Mouse (Mus musculus) stomach, embryonic 15.5 days (tissue): ENCODE measurements around the gene 6330409D20Rik. TPM values are rescaled to one million over a fixed set of nuclear protein-coding genes. Genes with fewer than 3 reads are reported as not detected.

Experiments
- ATAC-seq: fragments of 200-750 bp; cut with Nextera tagmentation; 2 replicates; pipeline ENCODE4 v1.8.0; 2017; ENCODE audit warnings: low read depth, moderate number of reproducible peaks, moderate TSS enrichment; ENCODE audit not compliant: insufficient read depth, low FRiP score
- H3K27ac ChIP-seq: fragments of 300-500 bp; sonication (generic); 2 replicates; pipeline ENCODE4 v1.5.1; 2015; ENCODE audit warnings: mild to moderate bottlenecking, inconsistent platforms
- H3K27me3 ChIP-seq: fragments of 300-500 bp; sonication (generic); replicated peaks from 2 replicates; pipeline ENCODE4 v1.6.1; 2015; ENCODE audit warnings: inconsistent platforms
- H3K36me3 ChIP-seq: fragments of 300-500 bp; sonication (generic); 2 replicates; pipeline ENCODE4 v1.6.1; 2015; ENCODE audit warnings: inconsistent platforms
- H3K4me1 ChIP-seq: fragments of 300-500 bp; sonication (generic); 2 replicates; pipeline ENCODE4 v1.6.1; 2015; ENCODE audit warnings: inconsistent platforms
- H3K4me2 ChIP-seq: fragments of 300-500 bp; sonication (generic); 2 replicates; pipeline ENCODE4 v1.6.1; 2015; ENCODE audit warnings: mild to moderate bottlenecking, inconsistent platforms
- H3K4me3 ChIP-seq: fragments of 300-500 bp; sonication (generic); replicated peaks from 2 replicates; pipeline ENCODE4 v1.5.1; 2015; ENCODE audit warnings: inconsistent platforms
- H3K9ac ChIP-seq: fragments of 300-500 bp; sonication (generic); 2 replicates; pipeline ENCODE4 v1.6.1; 2015; ENCODE audit warnings: inconsistent platforms
- H3K9me3 ChIP-seq: fragments of 300-500 bp; sonication (generic); 2 replicates; pipeline ENCODE4 v1.6.1; 2016; ENCODE audit warnings: inconsistent platforms
- WGBS: fragments of 180-500 bp; shearing (Covaris S2); methylation state at CpG from one replicate; pipeline ENCODE4 v1.1.7; 2015; 5-methylcytosine and 5-hydroxymethylcytosine counted together
- polyA plus RNA-seq: library from polyadenylated mRNA; unstranded; fragments of >200 nt; fragmentation: Nextera tagmentation; extraction: Ambion mirVana; gene quantifications from 2 replicates; pipeline ENCODE4 v1.2.1, GENCODE M21; 2015

6330409D20Rik gene
- polyA plus RNA-seq, 1 experiment from 2014 or later, result 0.45 TPM

DNA sequence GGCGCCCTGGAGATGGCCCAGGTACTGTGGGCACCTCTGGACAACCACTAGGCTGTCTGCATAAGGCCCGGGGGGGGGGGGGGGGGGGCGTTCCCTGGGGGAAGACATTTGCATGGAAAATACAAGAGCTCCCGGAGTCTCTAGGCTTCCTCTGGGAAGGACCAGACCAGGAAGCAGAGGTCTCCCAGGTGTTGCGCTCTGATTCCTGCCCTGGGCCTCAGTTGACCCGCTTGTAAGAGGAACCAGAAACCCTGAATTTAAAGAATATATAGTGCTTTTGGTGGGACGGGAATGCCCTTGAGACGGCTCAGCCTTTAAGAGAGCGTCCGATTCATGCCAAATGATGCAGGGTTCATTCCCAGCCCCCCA is 10.8 kb upstream of the 6330409D20Rik start:
- peaks cover 5% of the 10 kb centered on the region; the same call in 1 of the 2 replicates for H3K4me1 ChIP-seq
- peak overlapping the region; percentile 51; the same call in 1 of the 2 replicates for H3K27ac ChIP-seq
- 0 out of 2 replicates have a peak, but pooled peaks cover 19% of the 10 kb centered on the region for H3K36me3 ChIP-seq
- ATAC-seq, result no peak
- H3K9ac ChIP-seq, result 0 out of 2 replicates have a peak overlapping the region, but pooled peaks have one; percentile 12
- peak overlapping the region; percentile 38 for H3K4me3 ChIP-seq
- 40% methylated on average over 9 of the region's 10 CpGs for WGBS
- peak overlapping the region; percentile 52 for H3K4me2 ChIP-seq
- no peaks in the 10 kb centered on the region for H3K27me3 ChIP-seq
- H3K9me3 ChIP-seq, result no peaks in the 10 kb centered on the region

DNA sequence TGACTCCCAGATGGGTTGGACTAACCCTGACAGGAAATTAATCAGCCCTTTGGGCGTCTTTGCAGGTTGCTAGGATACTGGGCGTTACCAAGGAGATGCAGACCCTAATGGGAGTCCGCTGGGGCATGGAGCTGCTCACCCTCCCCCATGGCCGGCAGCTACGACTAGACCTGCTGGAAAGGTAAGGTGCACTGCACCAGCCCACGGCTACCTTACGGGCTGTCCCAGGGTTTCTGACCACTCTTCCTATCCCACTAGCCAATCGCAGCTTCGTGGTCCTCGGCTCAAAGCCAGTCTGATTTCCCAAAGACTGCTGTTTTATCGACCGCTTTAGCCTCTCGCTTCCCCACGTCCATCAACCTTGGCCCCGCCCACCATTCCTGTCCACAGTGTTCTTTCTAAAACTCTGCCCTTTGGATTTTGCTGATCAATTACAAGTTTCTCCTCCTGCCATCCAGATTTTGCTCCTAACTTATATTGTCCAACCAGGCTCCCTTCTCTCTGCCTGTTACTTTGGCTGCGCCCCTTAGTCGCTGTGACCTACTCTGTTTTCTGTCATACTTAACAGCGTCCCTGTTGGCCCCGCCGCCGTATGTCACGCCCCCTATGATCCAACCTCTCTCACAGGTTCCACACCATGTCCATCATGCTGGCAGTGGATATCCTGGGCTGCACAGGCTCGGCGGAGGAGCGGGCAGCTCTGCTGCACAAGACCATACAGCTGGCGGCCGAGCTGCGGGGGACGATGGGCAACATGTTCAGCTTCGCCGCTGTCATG is 10.3 kb upstream of the 6330409D20Rik start:
- Histone ChIP-seq H3K27ac (peak overlapping the region; percentile 51; the same call in 1 of the 2 replicates), H3K4me2 (peak overlapping the region; percentile 52), H3K9ac (no peak overlapping the region), H3K9me3 (no peaks in the 10 kb centered on the region), H3K4me1 (peaks cover 5% of the 10 kb centered on the region; the same call in 1 of the 2 replicates), H3K4me3 (peak overlapping the region; percentile 38), H3K36me3 (peaks cover 19% of the 10 kb centered on the region; the same call in 1 of the 2 replicates), H3K27me3 (no peaks in the 10 kb centered on the region)
- ATAC-seq, result peak; percentile 91
- 30% methylated on average over 31 of the region's 31 CpGs for WGBS

DNA sequence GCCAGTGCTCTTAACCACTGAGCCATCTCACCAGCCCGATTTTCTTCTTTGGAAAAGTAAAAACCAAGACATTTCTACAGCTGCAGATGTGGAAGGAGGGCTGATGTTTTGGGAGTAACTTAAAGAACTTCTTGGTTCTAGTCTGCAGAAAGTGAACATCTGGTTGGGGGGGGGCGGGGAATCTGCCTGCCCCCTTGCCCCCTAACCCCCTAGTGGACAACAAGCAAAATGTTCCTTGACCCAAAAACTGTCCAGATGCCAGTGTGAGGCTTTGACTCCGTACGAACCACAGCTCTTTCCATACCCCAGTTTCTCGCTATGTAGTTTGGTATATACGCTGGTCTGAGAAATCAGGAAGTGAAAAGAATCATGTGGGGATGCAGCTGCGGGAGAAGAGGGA is 9.4 kb upstream of the 6330409D20Rik start:
- Histone ChIP-seq H3K4me2 (0 out of 2 replicates have a peak overlapping the region, but pooled peaks have one; percentile 52), H3K9ac (no peak overlapping the region), H3K27ac (no peak overlapping the region), H3K4me1 (peaks cover 5% of the 10 kb centered on the region; the same call in 1 of the 2 replicates), H3K36me3 (peaks cover 23% of the 10 kb centered on the region; the same call in 1 of the 2 replicates), H3K9me3 (no peaks in the 10 kb centered on the region), H3K27me3 (no peaks in the 10 kb centered on the region), H3K4me3 (no peak overlapping the region)
- 74% methylated on average over 7 of the region's 7 CpGs for WGBS
- ATAC-seq, result no peak

DNA sequence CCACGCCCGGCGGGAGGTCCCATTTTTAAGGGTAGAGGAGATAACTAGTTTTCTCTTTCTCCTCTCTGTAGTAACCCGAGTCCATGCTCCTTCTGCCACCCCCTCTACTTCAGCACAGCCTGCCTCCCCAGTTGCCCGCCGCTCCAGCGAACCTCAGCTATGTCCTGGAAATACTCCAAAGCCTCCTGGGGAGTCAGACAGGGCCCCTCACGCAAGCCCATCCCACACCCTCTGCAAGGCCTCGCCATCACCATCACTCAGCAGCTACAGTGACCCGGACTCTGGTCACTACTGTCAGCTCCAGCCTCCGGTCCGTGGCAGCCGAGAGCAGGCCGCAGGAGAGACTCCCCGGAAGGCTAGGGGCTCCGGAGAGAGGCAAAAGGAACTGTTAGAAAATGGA is 8.3 kb upstream of the 6330409D20Rik start:
- H3K27ac ChIP-seq, result no peak overlapping the region
- no peaks in the 10 kb centered on the region for H3K9me3 ChIP-seq
- H3K4me1 ChIP-seq, result peaks cover 5% of the 10 kb centered on the region; the same call in 1 of the 2 replicates
- ATAC-seq, result no peak
- 86% methylated on average over 16 of the region's 16 CpGs for WGBS
- H3K36me3 ChIP-seq, result peaks cover 16% of the 10 kb centered on the region; the same call in 1 of the 2 replicates
- H3K4me3 ChIP-seq, result no peak overlapping the region
- no peak overlapping the region for H3K9ac ChIP-seq
- no peaks in the 10 kb centered on the region for H3K27me3 ChIP-seq
- H3K4me2 ChIP-seq, result no peak overlapping the region

DNA sequence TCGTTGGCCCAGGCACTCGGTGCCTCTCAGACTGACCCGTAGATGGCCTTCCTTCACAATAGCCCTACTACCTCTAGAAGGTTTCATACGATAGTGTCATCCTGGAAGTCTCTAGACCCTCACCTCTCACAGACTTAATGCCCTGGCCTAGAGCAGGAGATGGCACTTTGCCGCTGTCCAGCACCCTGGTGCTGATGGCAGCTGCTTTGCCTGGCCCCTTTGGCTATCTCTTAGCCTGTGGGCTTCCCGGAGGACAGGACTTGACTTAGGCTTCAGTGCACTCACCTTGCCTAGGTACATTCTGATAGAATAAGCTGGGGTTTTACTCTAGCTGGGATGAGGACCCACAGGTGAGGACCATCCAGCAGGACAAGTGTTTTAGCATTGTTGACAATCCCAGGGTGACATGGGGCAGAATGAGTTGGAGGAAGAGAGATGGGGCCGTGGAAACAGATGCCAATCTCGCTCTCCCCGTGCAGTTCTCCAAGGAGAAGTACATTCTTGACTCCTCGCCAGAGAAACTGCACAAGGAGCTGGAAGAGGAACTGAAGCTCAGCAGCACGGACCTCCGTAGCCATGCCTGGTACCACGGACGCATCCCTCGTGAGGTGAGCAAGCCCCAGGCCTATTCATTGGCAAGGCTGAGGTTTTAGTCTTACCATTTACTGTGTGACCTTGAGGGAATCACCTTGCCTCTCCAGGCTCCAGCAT is 3.6 kb upstream of the 6330409D20Rik start:
- ATAC-seq, result no peak
- Histone ChIP-seq H3K4me1 (peaks cover 13% of the 10 kb centered on the region), H3K36me3 (peaks cover 9% of the 10 kb centered on the region; the same call in 1 of the 2 replicates), H3K4me3 (no peak overlapping the region), H3K9ac (no peak overlapping the region), H3K27me3 (peaks cover 15% of the 10 kb centered on the region), H3K4me2 (no peak overlapping the region), H3K27ac (no peak overlapping the region), H3K9me3 (no peaks in the 10 kb centered on the region)
- 68% methylated on average over 15 of the region's 15 CpGs for WGBS

DNA sequence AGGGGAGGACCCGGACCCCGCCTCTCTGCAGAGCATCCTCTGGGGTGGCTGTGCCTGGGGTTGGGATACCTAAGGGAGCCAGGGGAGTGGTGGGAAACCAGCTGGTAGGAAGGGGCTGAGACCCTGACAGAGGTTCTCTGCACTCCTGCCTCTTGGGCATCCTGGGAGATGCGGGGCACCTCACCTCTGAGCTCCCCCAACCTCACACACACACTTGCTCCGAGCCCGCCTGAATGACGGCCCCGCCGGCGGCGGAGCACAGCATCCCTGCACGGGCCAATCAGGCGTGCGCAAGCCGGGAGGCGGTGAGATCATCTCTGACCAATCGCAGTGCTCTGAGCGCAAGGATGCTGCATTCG is 1.3 kb upstream of the 6330409D20Rik start:
- Histone ChIP-seq H3K4me3 (peak overlapping the region; percentile 47; the same call in 1 of the 2 replicates), H3K36me3 (peaks cover 7% of the 10 kb centered on the region; the same call in 1 of the 2 replicates), H3K27me3 (peaks cover 15% of the 10 kb centered on the region), H3K9ac (0 out of 2 replicates have a peak overlapping the region, but pooled peaks have one; percentile 45), H3K4me1 (peaks cover 13% of the 10 kb centered on the region), H3K4me2 (peak overlapping the region; percentile 89), H3K9me3 (no peaks in the 10 kb centered on the region), H3K27ac (no peak overlapping the region)
- peak; percentile 16; the same call in 1 of the 2 replicates for ATAC-seq
- 25% methylated on average over 18 of the region's 18 CpGs for WGBS

DNA sequence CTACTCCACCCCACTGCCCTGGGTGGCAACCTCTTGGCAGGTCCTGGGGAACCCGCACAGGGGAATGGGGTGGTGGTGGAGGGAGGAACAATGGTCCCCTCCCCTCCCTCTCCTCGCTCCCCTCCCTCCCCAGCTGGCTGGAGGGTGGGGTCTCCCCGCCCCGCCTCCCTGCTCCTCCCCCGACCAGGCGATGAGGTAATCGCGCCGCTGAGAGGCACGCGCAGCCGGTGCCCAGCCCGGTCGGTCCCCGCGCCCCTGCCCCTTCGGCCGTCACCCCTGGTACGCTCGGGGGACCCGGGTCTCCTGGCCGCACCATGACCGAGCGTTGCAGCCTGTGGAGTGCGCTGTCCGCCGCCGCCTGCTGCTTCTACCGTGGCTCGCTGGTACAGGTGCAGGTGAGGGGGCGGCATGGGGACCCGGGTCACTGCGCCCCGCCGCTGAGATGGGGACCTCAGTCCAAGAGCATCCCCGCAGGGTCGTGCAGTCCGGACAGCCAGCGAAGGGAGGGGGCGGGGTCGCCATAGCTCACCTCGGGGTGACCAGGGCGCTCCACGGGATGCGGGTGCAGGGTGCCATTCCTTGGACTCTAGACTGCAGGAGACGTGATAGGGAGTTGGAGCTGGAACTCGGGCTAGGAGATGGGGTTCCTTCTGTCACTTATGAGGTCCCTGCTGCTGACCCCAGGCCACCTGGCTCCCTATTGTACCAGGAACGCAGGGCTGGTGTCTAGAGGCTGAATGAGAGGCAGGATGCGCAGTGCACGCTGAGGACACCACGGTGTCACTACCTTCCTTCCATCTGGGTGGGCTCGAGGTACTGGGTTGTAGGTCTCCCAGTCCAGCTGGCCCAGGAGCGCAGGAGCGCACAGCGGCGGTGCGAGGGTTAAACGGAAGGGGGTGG is 707 bp upstream of the 6330409D20Rik start:
- WGBS, result 19% methylated on average over 43 of the region's 58 CpGs
- H3K4me2 ChIP-seq, result peak overlapping the region; percentile 89
- no peak overlapping the region for H3K27ac ChIP-seq
- peaks cover 5% of the 10 kb centered on the region; the same call in 1 of the 2 replicates for H3K36me3 ChIP-seq
- peaks cover 13% of the 10 kb centered on the region for H3K4me1 ChIP-seq
- peaks cover 15% of the 10 kb centered on the region for H3K27me3 ChIP-seq
- peak overlapping the region; percentile 45; the same call in 1 of the 2 replicates for H3K9ac ChIP-seq
- no peaks in the 10 kb centered on the region for H3K9me3 ChIP-seq
- peak; percentile 27; the same call in 1 of the 2 replicates for ATAC-seq
- peak overlapping the region; percentile 47 for H3K4me3 ChIP-seq

DNA sequence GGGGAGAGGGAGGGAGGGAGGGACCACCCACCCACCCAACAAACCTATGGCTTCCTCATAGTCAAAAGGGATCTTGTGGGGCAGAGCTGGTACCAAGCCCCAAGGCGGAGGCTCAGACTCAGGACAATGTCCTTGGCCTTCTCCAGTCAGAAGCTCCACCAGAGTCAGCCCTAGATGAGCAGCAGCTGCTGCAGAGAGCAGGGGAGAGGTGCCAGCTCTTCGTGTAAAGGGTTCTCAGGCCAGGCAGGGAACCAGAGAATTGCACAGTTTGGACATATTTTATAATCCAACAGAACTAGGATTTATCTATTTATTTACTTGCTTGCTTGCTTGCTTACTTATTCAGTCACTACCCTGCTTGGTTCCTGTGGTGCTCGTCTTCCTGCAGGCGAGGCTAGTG is 1.5 kb downstream of the 6330409D20Rik start:
- peaks cover 15% of the 10 kb centered on the region for H3K27me3 ChIP-seq
- H3K9ac ChIP-seq, result no peak overlapping the region
- H3K4me1 ChIP-seq, result peaks cover 21% of the 10 kb centered on the region
- WGBS, result 69% methylated on average over 4 of the region's 4 CpGs
- no peaks in the 10 kb centered on the region for H3K9me3 ChIP-seq
- no peak overlapping the region for H3K4me3 ChIP-seq
- H3K4me2 ChIP-seq, result no peak overlapping the region
- no peak for ATAC-seq
- H3K27ac ChIP-seq, result no peak overlapping the region
- H3K36me3 ChIP-seq, result no peaks in the 10 kb centered on the region

DNA sequence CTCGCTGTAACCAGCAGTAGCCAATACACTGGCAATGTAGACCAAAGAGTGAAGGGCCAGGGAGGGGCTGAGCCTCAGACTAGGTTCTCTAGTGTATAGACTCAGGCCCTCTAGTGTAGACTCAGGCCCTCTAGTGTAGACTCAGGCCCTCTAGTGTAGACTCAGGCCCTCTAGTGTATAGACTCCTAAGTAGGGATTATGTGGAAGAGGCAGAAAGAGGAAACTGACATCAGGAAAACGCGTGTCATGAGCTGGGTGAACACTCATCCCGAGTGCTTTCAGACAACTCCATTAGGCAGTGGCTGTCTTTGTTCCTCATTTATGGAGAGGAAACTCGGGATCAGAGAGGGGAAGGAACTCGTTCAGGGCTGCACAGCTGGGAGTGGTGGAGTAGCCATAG is 3.8 kb downstream of the 6330409D20Rik start:
- H3K9ac ChIP-seq, result no peak overlapping the region
- H3K4me1 ChIP-seq, result peaks cover 29% of the 10 kb centered on the region
- 55% methylated on average over 6 of the region's 6 CpGs for WGBS

DNA sequence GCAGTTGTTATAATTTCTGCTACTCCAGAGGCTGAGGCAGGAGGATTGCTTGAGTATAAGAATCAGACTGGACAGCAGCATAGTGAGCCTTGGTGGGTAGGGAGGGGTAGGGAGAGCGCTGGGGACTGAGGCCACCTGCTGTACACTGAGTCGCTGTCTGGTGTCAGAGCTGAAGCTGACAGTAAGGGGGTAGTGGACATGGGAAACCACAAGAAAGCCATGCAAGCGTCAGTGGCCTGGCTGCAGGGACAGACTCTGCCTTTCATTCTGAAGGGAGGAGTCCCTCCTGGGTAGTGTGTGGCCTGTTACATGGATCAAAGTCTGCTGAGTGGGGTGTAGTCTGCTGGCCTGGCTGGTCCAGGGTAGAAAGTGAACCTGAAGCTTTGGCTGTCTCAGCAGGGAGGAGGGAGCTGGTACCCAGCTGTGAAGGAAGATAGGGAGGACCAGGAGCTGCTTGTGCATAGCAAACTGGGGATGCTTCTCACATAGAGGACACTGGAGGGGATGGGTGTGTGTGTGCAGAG is 4.4 kb downstream of the 6330409D20Rik start:
- no peak for ATAC-seq
- H3K4me2 ChIP-seq, result no peak overlapping the region

More for the DNA sequence above, 3.8 kb downstream of the 6330409D20Rik start:
- peaks cover 8% of the 10 kb centered on the region for H3K27me3 ChIP-seq
- no peak overlapping the region for H3K27ac ChIP-seq
- H3K4me2 ChIP-seq, result no peak overlapping the region
- H3K9me3 ChIP-seq, result no peaks in the 10 kb centered on the region
- no peak for ATAC-seq
- no peak overlapping the region for H3K4me3 ChIP-seq
- H3K36me3 ChIP-seq, result no peaks in the 10 kb centered on the region

DNA sequence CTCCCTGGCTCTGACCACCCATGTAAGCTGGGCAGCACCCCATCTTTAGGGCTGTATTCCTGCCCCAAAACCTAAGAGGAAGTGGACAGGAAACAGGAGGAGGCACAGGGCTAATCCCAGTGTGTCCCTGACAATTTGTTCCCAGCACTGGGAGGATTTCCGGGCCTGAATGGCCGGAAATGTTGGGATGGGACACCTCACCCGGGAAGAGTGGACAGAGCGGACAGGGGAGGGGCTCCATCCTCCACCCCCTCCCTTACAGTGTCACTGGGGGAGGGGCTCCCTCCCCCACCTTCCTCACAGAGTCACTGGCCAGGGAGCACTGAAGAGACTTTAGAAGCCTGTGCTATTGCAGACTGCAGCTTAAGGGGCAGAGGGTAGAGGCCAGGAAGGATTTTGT is 5.9 kb downstream of the 6330409D20Rik start:
- Histone ChIP-seq H3K36me3 (no peaks in the 10 kb centered on the region), H3K4me3 (no peak overlapping the region), H3K4me2 (no peak overlapping the region), H3K27ac (peak overlapping the region; percentile 68), H3K9me3 (no peaks in the 10 kb centered on the region), H3K27me3 (no peaks in the 10 kb centered on the region), H3K4me1 (peaks cover 31% of the 10 kb centered on the region; the same call in 1 of the 2 replicates), H3K9ac (no peak overlapping the region)
- WGBS, result 57% methylated on average over 4 of the region's 4 CpGs
- ATAC-seq, result no peak

More for the DNA sequence above, 4.4 kb downstream of the 6330409D20Rik start:
- Histone ChIP-seq H3K27ac (no peak overlapping the region), H3K4me3 (no peak overlapping the region), H3K4me1 (peaks cover 26% of the 10 kb centered on the region), H3K9me3 (no peaks in the 10 kb centered on the region), H3K9ac (no peak overlapping the region), H3K36me3 (no peaks in the 10 kb centered on the region), H3K27me3 (peaks cover 1% of the 10 kb centered on the region; the same call in 1 of the 2 replicates)
- WGBS, result 52% methylated on average over 3 of the region's 3 CpGs
